Mouse (Mus musculus) adrenal gland, adult 2 months (tissue): ENCODE results near the gene Zbtb40. TPM values are rescaled to one million over a fixed set of nuclear protein-coding genes. Genes with fewer than 3 reads are reported as not detected.

ENCODE experiments used
- DNase-seq: peaks from one replicate; pipeline ENCODE4 v3.0.0; 2021
- polyA plus RNA-seq: library from polyadenylated mRNA; depleted of rRNA; stranded (reverse); fragments of >200 nt; gene quantifications from 2 replicates; pipeline ENCODE4 v1.2.3, GENCODE M21; 2012; rRNA removed
- total RNA-seq, 2 experiments: library from RNA; stranded (reverse); gene quantifications; 2 replicates each; pipeline ENCODE4 v1.2.3; 2021

Gene Zbtb40
- total and polyA plus RNA-seq, 3 experiments = 10.3 to 12.2 (median 10.8) TPM

DNA sequence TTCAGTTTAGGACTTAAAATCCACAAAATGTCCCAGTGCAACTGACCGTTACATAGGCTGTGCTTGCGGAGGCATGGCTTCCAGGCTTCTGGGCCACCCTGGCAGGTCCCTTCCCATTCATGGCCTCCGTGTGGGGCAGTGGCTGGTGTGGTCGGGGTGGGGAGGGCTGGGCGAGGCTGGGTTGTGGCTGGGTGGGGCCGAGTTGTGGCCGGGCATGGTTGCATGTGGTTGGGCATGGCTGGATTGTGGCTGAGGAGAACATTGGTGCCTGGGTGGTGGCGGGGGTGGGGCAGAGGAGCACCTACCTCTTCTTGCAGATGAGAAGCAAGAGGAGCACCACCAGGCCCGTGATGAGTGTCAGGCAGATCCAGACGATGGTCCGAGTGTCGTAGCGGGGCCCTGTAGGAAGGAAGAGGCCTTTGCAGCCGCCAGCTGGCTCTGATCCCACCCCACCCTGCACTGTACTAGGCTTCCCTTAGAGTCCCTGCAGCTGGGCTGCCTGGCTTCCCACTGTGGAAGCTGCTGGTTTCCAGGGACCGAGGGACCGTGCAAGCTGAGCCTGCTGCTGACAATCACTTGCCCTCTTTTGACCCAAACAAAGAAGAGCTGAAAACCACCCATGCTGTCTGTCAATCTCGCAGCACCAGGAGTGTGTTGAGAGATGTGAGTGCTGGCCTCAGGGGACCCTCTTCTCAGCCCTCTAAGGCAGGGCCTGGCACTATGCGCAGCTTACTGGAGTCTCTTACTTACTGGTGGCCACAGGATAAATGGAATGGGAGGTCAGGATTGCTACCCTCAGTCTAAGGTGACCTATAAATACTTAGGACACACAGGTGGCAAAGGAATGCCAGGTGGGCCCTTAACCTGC is 113.6 kb downstream of the Zbtb40 start:
- no peak for DNase-seq

GRCm38 (mm10) chr4:136930474-136930873 is 118.1 kb downstream of the Zbtb40 start:
- DNase-seq = no peak

Other genes with a start within 250 kb of the Zbtb40 start
- gene Ephb2, start 212.8 kb downstream of the Zbtb40 start, total RNA-seq = 10 to 100 TPM; 18.1 to 26.2 TPM
- gene Ephb2, start 212.8 kb downstream of the Zbtb40 start, polyA plus RNA-seq = 83.5 and 101 TPM in 2 replicates
- 10 to 100 TPM; 62.5 to 82.8 TPM for gene C1qb, start 162.6 kb downstream of the Zbtb40 start, total RNA-seq
- gene C1qb, start 162.6 kb downstream of the Zbtb40 start, polyA plus RNA-seq = 95.5 and 110 TPM in 2 replicates
- gene C1qc, start 155.7 kb downstream of the Zbtb40 start, total RNA-seq = 10 to 100 TPM; 49.0 to 62.2 TPM
- 195 and 204 TPM in 2 replicates for gene C1qc, start 155.7 kb downstream of the Zbtb40 start, polyA plus RNA-seq
- gene C1qa, start 150.0 kb downstream of the Zbtb40 start, total RNA-seq = 10 to 100 TPM; 57.5 to 79.1 TPM
- 94.7 and 109 TPM in 2 replicates for gene C1qa, start 150.0 kb downstream of the Zbtb40 start, polyA plus RNA-seq
- under 1 TPM; 0.12 to 0.55 TPM for gene Epha8, start 92.0 kb downstream of the Zbtb40 start, total RNA-seq
- gene Epha8, start 92.0 kb downstream of the Zbtb40 start, polyA plus RNA-seq = 0.48 and 0.49 TPM in 2 replicates
- gene Wnt4, start 228.7 kb upstream of the Zbtb40 start, total RNA-seq = 10 to 100 TPM; 73.0 to 83.3 TPM
- 76.8 and 107 TPM in 2 replicates for gene Wnt4, start 228.7 kb upstream of the Zbtb40 start, polyA plus RNA-seq